Mouse (Mus musculus) inflammation-experienced regulatory T-cells, adult 16 weeks (primary cell): ENCODE results near the gene Gm28051. TPM values are rescaled to one million over a fixed set of nuclear protein-coding genes. Genes with fewer than 3 reads are reported as not detected.

Experiments used
- polyA plus RNA-seq: library from polyadenylated mRNA; unstranded; fragments of 100-300 nt; shearing (Covaris generic); gene quantifications from one replicate; pipeline ENCODE4 v1.2.1, GENCODE M21; 2017

Gene Gm28051
- polyA plus RNA-seq: not detected

GRCm38 (mm10) chr12:102757689-102758402 is at the start of gene Gm28051, which contains the start of the genes Gon7 and Ubr7:
Gene Gm28051, minus strand, starts transcription at chr12:102757765.
Gene Gon7, minus strand, starts transcription at chr12:102757803.
Gene Ubr7, plus strand, starts transcription at chr12:102757967.

DNA sequence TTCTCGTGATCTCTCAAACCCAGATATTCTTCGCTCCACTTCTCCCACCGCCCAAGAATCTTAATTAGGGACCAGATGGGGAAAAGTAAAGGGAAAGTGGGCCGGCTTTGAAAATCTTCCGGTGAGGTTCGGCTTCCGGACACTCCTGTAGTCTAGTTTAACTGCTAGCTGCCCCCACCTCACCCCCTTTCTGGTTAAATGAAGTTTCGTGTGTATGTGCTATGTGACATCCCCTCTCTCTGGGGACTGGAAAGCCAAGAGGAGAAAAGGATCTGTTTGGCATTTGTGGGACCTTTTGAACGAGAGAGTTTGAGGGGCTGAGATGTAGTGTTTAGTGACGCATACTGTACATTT is 815 bp upstream of the Gm28051 start, which contains the start of gene Gm20604:
Gene Gm20604 (minus strand): TSS at position 270 of the 354 bp plus-strand sequence.

GRCm38 (mm10) chr12:102743589-102744574 is 13.7 kb downstream of the Gm28051 start, which contains the start of the genes Moap1 and Tmem251:
Gene Moap1, minus strand, starts transcription at chr12:102743661.
Gene Tmem251, plus strand, starts transcription at chr12:102743762.

DNA sequence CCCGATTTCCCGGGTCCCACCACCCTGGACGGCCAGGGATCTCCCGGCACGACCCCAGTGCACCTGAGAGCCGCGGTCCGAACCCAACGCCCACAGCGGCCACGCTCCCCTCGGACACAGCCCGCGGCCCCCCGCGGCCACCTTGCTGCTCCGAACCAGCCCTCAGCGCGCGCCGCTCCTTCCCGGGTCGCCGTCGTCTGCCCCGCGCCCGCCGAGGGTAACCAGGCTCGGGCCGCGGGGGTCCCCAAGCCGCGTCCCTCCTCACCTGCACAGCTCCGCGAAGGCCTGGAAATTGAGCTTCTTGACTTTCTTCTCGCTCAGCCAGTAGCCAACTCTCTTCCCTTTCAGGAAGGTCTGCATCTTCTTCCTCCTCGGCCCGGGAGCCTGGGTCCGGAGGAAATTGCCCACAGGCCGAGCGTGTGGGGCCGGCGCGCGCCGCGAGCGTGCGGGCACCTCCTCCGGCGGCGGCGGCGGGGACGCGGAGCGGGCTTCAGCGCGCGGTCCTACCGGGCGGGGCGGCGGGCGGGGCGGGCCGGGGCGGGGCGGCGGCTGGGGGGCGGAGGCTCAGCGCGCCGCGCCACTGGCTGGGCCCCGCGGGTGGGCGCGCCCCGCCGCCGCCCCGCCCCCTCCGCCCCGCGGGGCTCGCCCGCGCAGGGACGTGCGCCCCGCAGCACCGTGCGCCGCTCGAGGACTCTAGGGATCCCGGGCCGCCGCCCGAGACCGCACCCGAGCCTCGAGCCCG is 52.9 kb downstream of the Gm28051 start, which contains the start of gene Itpk1:
Gene Itpk1 (minus strand): TSS at position 474 of the 742 bp plus-strand sequence.

Other genes with a start within 250 kb of the Gm28051 start
- gene Chga, start 202.8 kb downstream of the Gm28051 start, polyA plus RNA-seq: not detected
- 41.2 TPM for gene Itpk1, start 52.8 kb downstream of the Gm28051 start, polyA plus RNA-seq
- 8.1 TPM for gene Moap1, start 14.1 kb downstream of the Gm28051 start, polyA plus RNA-seq
- 10.4 TPM for gene Tmem251, start 14.0 kb downstream of the Gm28051 start, polyA plus RNA-seq
- 27.9 TPM for gene Gon7, start within 50 bp of the Gm28051 start, polyA plus RNA-seq
- 38.1 TPM for gene Ubr7, start 202 bp upstream of the Gm28051 start, polyA plus RNA-seq
- gene Gm20604, start 907 bp upstream of the Gm28051 start, polyA plus RNA-seq: 8.8 TPM
- 8.9 TPM for gene Btbd7, start 120.7 kb upstream of the Gm28051 start, polyA plus RNA-seq
- not detected for gene Cox8c, start 141.6 kb upstream of the Gm28051 start, polyA plus RNA-seq
- 0.28 TPM for gene Unc79, start 191.1 kb upstream of the Gm28051 start, polyA plus RNA-seq